Mouse (Mus musculus) CH12.LX (cell line): Measurements from ENCODE around the gene Sf3a3. TPM values are rescaled to one million over a fixed set of nuclear protein-coding genes. Genes with fewer than 3 reads are reported as not detected.

Experiments used
- DNase-seq: peaks from one replicate; pipeline ENCODE4 v3.0.0-alpha.2; 2013; ENCODE audit errors: extremely low read depth
- H3K27ac ChIP-seq: 2 replicates; pipeline ENCODE4 v1.5.1; 2012; ENCODE audit warnings: low read depth, mild to moderate bottlenecking, control low read depth, moderate library complexity; ENCODE audit not compliant: insufficient read depth
- H3K27me3 ChIP-seq: replicated peaks from 2 replicates; pipeline ENCODE3; 2012; ENCODE audit warnings: inconsistent platforms
- H3K36me3 ChIP-seq, 2 experiments: replicated peaks in 1 of 2; 2 replicates each; pipeline versions ENCODE3 to v1.6.1; 2012; ENCODE audit warnings: inconsistent platforms in 1 of 2, low read length in 1 of 2, mild to moderate bottlenecking in 1 of 2, mixed read lengths in 1 of 2, moderate library complexity in 1 of 2; ENCODE audit not compliant: control insufficient read depth in 1 of 2, insufficient read depth in 1 of 2
- H3K4me1 ChIP-seq, 2 experiments: 2 replicates each; pipeline ENCODE4 v1.6.1; 2012; ENCODE audit warnings: inconsistent platforms in 1 of 2, moderate library complexity in 1 of 2; ENCODE audit not compliant: insufficient read depth in 2 of 2, control insufficient read depth in 1 of 2
- H3K4me2 ChIP-seq: 2 replicates; pipeline ENCODE4 v1.6.1; 2012; ENCODE audit warnings: low read depth, mild to moderate bottlenecking, control low read depth; ENCODE audit not compliant: poor library complexity, insufficient read depth, severe bottlenecking
- H3K4me3 ChIP-seq, 3 experiments: fragments of 150-350 bp in 1 of 3; sonication (generic) in 1 of 3; replicated peaks in 1 of 3; 2 replicates each; pipeline versions ENCODE3 to v1.5.1; 2011 to 2012; ENCODE audit warnings: low read depth in 2 of 3, low read length in 2 of 3, mild to moderate bottlenecking in 2 of 3, moderate library complexity in 2 of 3, control low read depth in 1 of 3, improper control_type of control experiment in 1 of 3, inconsistent platforms in 1 of 3, mixed read lengths in 1 of 3; ENCODE audit not compliant: poor library complexity in 1 of 3
- H3K79me2 ChIP-seq: replicated peaks from 2 replicates; pipeline ENCODE4 v1.6.1; 2012; ENCODE audit warnings: mild to moderate bottlenecking, moderate library complexity; ENCODE audit not compliant: control insufficient read depth, poor library complexity, insufficient read depth, severe bottlenecking; ENCODE audit errors: extremely low read depth
- H3K9ac ChIP-seq: 2 replicates; pipeline ENCODE4 v1.6.1; 2012; ENCODE audit warnings: low read depth, mild to moderate bottlenecking, control low read depth, moderate library complexity; ENCODE audit not compliant: insufficient read depth
- H3K9me3 ChIP-seq: replicated peaks from 2 replicates; pipeline ENCODE3; 2012; ENCODE audit warnings: low read length, inconsistent platforms, mixed read lengths
- CHD1 ChIP-seq: IDR thresholded peaks from 2 replicates; pipeline ENCODE4 v1.6.1; 2012; ENCODE audit warnings: low read depth, low read length, improper control_type of control experiment, inconsistent platforms
- CTCF ChIP-seq, 2 experiments: IDR thresholded peaks in 1 of 2; conservative IDR thresholded peaks in 1 of 2; 2 replicates each; pipeline ENCODE4 v1.5.1; 2011 to 2012; ENCODE audit warnings: low read depth in 2 of 2, low read length in 2 of 2, improper control_type of control experiment in 1 of 2, inconsistent platforms in 1 of 2, mild to moderate bottlenecking in 1 of 2, moderate library complexity in 1 of 2
- E2F4 ChIP-seq: IDR thresholded peaks from 2 replicates; pipeline ENCODE4 v1.6.1; 2011; ENCODE audit warnings: low read depth, low read length, improper control_type of control experiment; ENCODE audit not compliant: insufficient replicate concordance
- ELF1 ChIP-seq: IDR thresholded peaks from 2 replicates; pipeline ENCODE4 v1.6.1; 2014; ENCODE audit warnings: low read depth, mild to moderate bottlenecking, inconsistent platforms, low read length, improper control_type of control experiment
- IRF4 ChIP-seq: IDR thresholded peaks from 2 replicates; pipeline ENCODE4 v1.6.1; 2014; ENCODE audit warnings: low read depth, mild to moderate bottlenecking, inconsistent platforms, low read length, improper control_type of control experiment
- MAFK ChIP-seq: IDR thresholded peaks from 2 replicates; pipeline ENCODE4 v1.6.1; 2011; ENCODE audit warnings: low read length, improper control_type of control experiment; ENCODE audit not compliant: insufficient replicate concordance
- MAX ChIP-seq: IDR thresholded peaks from 2 replicates; pipeline ENCODE4 v1.6.1; 2011; ENCODE audit warnings: low read length, improper control_type of control experiment
- MEF2A ChIP-seq: IDR thresholded peaks from 2 replicates; pipeline ENCODE4 v1.6.1; 2014; ENCODE audit warnings: low read depth, mild to moderate bottlenecking, inconsistent platforms, low read length, improper control_type of control experiment, borderline replicate concordance
- NRF1 ChIP-seq: IDR thresholded peaks from 2 replicates; pipeline ENCODE4 v1.6.1; 2014; ENCODE audit warnings: low read depth, mild to moderate bottlenecking, inconsistent platforms, low read length, improper control_type of control experiment, moderate library complexity
- POLR2A ChIP-seq: IDR thresholded peaks from 2 replicates; pipeline ENCODE4 v1.6.1; 2011; ENCODE audit warnings: low read depth, mild to moderate bottlenecking, improper control_type of control experiment, low read length
- RAD21 ChIP-seq: IDR thresholded peaks from 2 replicates; pipeline ENCODE4 v1.6.1; 2011; ENCODE audit warnings: low read depth, mild to moderate bottlenecking, low read length, improper control_type of control experiment, moderate library complexity
- SMC3 ChIP-seq: IDR thresholded peaks from 2 replicates; pipeline ENCODE4 v1.6.1; 2011; ENCODE audit warnings: low read depth, low read length, improper control_type of control experiment
- USF1 ChIP-seq: IDR thresholded peaks from 2 replicates; pipeline ENCODE4 v1.6.1; 2014; ENCODE audit warnings: low read depth, mild to moderate bottlenecking, inconsistent platforms, low read length, improper control_type of control experiment
- ZKSCAN1 ChIP-seq: IDR thresholded peaks from 2 replicates; pipeline ENCODE4 v1.6.1; 2012; ENCODE audit warnings: low read depth, inconsistent platforms, low read length, improper control_type of control experiment, borderline replicate concordance
- ZNF384 ChIP-seq: IDR thresholded peaks from 2 replicates; pipeline ENCODE4 v1.6.1; 2012; ENCODE audit warnings: low read depth, low read length, improper control_type of control experiment, inconsistent platforms
- dilution Hi-C: fragments of 300-500 bp; cut with MboI; formaldehyde crosslinking; loops from 2 replicates; pipeline ENCODE4 v1.14.3; 2020; ENCODE audit warnings: low sequenced_read_pairs; ENCODE audit not compliant: extremely low pct_unique_long_range_greater_than_20kb, extremely low pct_ligation_motif_present
- in situ Hi-C: fragments of 300-500 bp; cut with MboI; formaldehyde crosslinking; loops from 3 replicates; pipeline ENCODE4 v1.14.3; 2019; ENCODE audit warnings: low sequenced_read_pairs, low pct_ligation_motif_present, low pct_unique_long_range_greater_than_20kb, mixed read lengths
- polyA plus RNA-seq: library from polyadenylated mRNA; unstranded; fragments of >175 nt; gene quantifications from 2 replicates; pipeline ENCODE4 v1.2.1, GENCODE M21; 2012; ENCODE audit warnings: low read depth; ENCODE audit not compliant: insufficient read length
- total RNA-seq, 2 experiments: library from RNA; depleted of rRNA; stranded (reverse); fragments of 300-350 nt in 1 of 2; fragments of >200 nt in 1 of 2; gene quantifications; 2 replicates each; pipeline ENCODE4 v1.2.3; 2012 to 2014

Sf3a3 gene
- total and polyA plus RNA-seq, 3 experiments, result 100 to 134 (median 122) TPM

DNA sequence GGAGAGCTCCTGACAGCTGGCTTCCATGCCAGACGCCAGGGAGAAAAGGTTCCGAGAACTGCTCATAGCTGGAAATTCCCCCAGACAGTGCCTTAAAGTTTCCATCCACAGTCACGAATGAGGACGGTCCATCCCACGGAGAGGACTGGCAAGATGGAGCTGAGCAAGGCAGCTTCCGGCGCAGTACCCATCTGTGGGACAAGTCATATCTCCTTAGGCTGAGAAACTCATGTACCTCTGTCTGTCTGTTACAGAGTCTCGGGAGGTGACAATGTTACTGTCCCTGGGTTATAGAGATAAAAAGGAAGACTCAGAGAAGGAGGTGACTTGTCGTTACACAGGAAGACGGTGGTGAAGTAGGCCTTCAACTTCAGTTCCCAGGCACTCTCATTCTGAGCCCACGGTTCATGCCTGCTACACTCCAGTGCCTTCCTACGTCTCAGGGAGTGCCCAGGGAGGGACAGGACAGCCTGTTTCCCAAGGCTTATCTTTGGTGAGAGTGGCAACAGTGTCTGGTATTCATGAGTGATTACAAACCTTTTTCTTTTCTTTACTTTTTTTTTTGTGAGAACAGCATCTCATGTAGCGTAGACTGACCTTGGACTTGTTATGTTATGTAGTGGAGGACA is 54.5 kb downstream of the Sf3a3 start:
- no peak for TF ChIP-seq MEF2A
- no peak for TF ChIP-seq MAFK
- TF ChIP-seq MAX, result no peak
- TF ChIP-seq E2F4, result no peak
- no peak for TF ChIP-seq ZKSCAN1
- TF ChIP-seq SMC3, result no peak
- Histone ChIP-seq H3K4me1 (peaks cover 0 to 16% of the 10 kb centered on the region in 2 experiments; a peak in 2 of 4 replicates), H3K9me3 (no peaks in the 10 kb centered on the region), H3K79me2 (peaks cover 21% of the 10 kb centered on the region), H3K36me3 (peaks cover 6 to 66% of the 10 kb centered on the region in 2 experiments), H3K27me3 (no peaks in the 10 kb centered on the region), H3K4me3 (no peak overlapping the region), H3K4me2 (no peak overlapping the region), H3K9ac (no peak overlapping the region), H3K27ac (no peak overlapping the region)
- dilution Hi-C loops, result no loop called here
- no peak for DNase-seq
- in situ Hi-C loops, result loop anchor here (25.0 kb wide), 1 partner anchor 293 kb away; the partner anchor contains the start of genes Dnali1 and Snip1

DNA sequence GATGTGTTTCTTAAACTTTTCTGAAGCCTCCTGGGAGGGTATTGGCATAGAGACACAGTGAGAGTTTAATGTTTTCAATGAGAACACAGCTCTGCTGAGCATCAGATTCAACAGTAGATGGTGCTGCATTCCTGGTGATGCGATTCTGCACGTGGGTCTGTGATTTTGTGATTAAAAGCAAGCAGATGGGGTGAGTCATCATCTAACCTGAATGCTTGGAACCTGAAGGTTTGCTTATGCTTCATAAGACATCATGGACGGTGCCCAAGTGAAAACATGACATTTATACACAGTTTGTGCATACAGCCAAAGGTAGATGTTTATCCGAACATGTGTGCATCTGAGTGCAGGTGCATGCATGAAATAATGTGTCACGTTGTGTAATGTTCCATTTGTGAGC is 56.0 kb downstream of the Sf3a3 start:
- no peak overlapping the region for H3K4me2 ChIP-seq
- no peaks in the 10 kb centered on the region for H3K9me3 ChIP-seq
- peaks cover 21% of the 10 kb centered on the region for H3K79me2 ChIP-seq
- no peak for TF ChIP-seq CTCF (conservative IDR thresholded peaks at IDR 0.05 in 1 of 2, IDR thresholded peaks at IDR 0.05 in 1 of 2; ENCODE audit: low read depth in 2 of 2, low read length in 2 of 2)
- no peak for TF ChIP-seq ZKSCAN1
- TF ChIP-seq POLR2A, result no peak
- TF ChIP-seq RAD21, result no peak; the same call in 1 of the 2 replicates
- TF ChIP-seq MAX, result no peak
- TF ChIP-seq ZNF384, result no peak
- TF ChIP-seq ELF1, result no peak
- TF ChIP-seq USF1, result no peak
- TF ChIP-seq CHD1, result no peak
- TF ChIP-seq NRF1, result no peak
- no peak for TF ChIP-seq IRF4
- no peak for DNase-seq
- peaks cover 9 to 68% of the 10 kb centered on the region in 2 experiments for H3K36me3 ChIP-seq
- no peak overlapping the region for H3K9ac ChIP-seq
- no peaks in the 10 kb centered on the region for H3K27me3 ChIP-seq
- in situ Hi-C loops, result loop anchor here (25.0 kb wide), 1 partner anchor 292 kb away; the partner anchor contains the start of genes Dnali1 and Snip1
- H3K4me1 ChIP-seq, result peaks cover 0 to 16% of the 10 kb centered on the region in 2 experiments; a peak in 2 of 4 replicates
- dilution Hi-C loops, result no loop called here
- H3K4me3 ChIP-seq, result no peak overlapping the region
- H3K27ac ChIP-seq, result no peak overlapping the region
